Mouse (Mus musculus): ENCODE data around the gene Itpr2. TPM values are rescaled to one million over a fixed set of nuclear protein-coding genes. Genes with fewer than 3 reads are reported as not detected.
A peak's percentile ranks its signal among the peaks of the same experiment; 100 is the strongest.

Itpr2 gene
- polyA plus RNA-seq (2016; fragmentation: Nextera tagmentation; extraction: Ambion mirVana), result 7.4 and 8.0 TPM in 2 replicates

- H3K4me2 ChIP-seq (replicated peaks), result peak within 1 kb of the TSS; percentile 98
- no peak within 1 kb of the TSS for H3K27ac ChIP-seq
- H3K9me3 ChIP-seq (replicated peaks), result no peaks in the 10 kb centered on the region
- 1% methylated on average over 69 of the region's 70 CpGs for WGBS
- ATAC-seq (ENCODE audit: low FRiP score), result peak; percentile 92
- H3K27me3 ChIP-seq, result peaks cover 42% of the 10 kb centered on the region
- peaks cover 17% of the 10 kb centered on the region for H3K4me1 ChIP-seq
- H3K36me3 ChIP-seq, result no peaks in the 10 kb centered on the region
- peak within 1 kb of the TSS; percentile 65 for H3K4me3 ChIP-seq
- peak within 1 kb of the TSS; percentile 42 for H3K9ac ChIP-seq
These were observed at the start of gene Itpr2 for GRCm38 (mm10) chr6:146501866-146502804. Gene Itpr2 (minus strand): TSS chr6:146502223.

GRCm38 (mm10) chr6:146551326-146551725, 49.3 kb upstream of the Itpr2 start:
- Histone ChIP-seq H3K27me3 (no peaks in the 10 kb centered on the region), H3K4me2 (replicated peaks) (no peak overlapping the region), H3K9me3 (replicated peaks) (no peaks in the 10 kb centered on the region), H3K4me1 (no peaks in the 10 kb centered on the region), H3K9ac (no peak overlapping the region), H3K36me3 (peaks cover 75% of the 10 kb centered on the region), H3K27ac (no peak overlapping the region), H3K4me3 (no peak overlapping the region)
- ATAC-seq (ENCODE audit: low FRiP score), result no peak

- Histone ChIP-seq H3K4me2 (replicated peaks) (no peak overlapping the region), H3K9ac (no peak overlapping the region), H3K36me3 (peaks cover 76% of the 10 kb centered on the region), H3K4me3 (no peak overlapping the region), H3K9me3 (replicated peaks) (no peaks in the 10 kb centered on the region), H3K27me3 (no peaks in the 10 kb centered on the region), H3K4me1 (no peaks in the 10 kb centered on the region), H3K27ac (no peak overlapping the region)
- no peak for ATAC-seq (ENCODE audit: low FRiP score)
- 91% methylated on average over 2 of the region's 2 CpGs for WGBS
These were observed 48.4 kb upstream of the Itpr2 start for GRCm38 (mm10) chr6:146550421-146550820.

- Histone ChIP-seq H3K27ac (no peak overlapping the region), H3K4me2 (replicated peaks) (no peak overlapping the region), H3K4me1 (no peaks in the 10 kb centered on the region), H3K4me3 (no peak overlapping the region), H3K9ac (no peak overlapping the region), H3K36me3 (peaks cover 35% of the 10 kb centered on the region), H3K27me3 (no peaks in the 10 kb centered on the region), H3K9me3 (replicated peaks) (no peaks in the 10 kb centered on the region)
- WGBS, result 87% methylated on average over 5 of the region's 5 CpGs
- ATAC-seq (ENCODE audit: low FRiP score), result no peak
These were observed 43.4 kb upstream of the Itpr2 start for GRCm38 (mm10) chr6:146545289-146545865.

GRCm38 (mm10) chr6:146544622-146545021, 42.6 kb upstream of the Itpr2 start:
- Histone ChIP-seq H3K27ac (no peak overlapping the region), H3K4me2 (replicated peaks) (no peak overlapping the region), H3K9me3 (replicated peaks) (no peaks in the 10 kb centered on the region), H3K36me3 (peaks cover 29% of the 10 kb centered on the region), H3K27me3 (no peaks in the 10 kb centered on the region), H3K4me3 (no peak overlapping the region), H3K4me1 (no peaks in the 10 kb centered on the region), H3K9ac (no peak overlapping the region)
- no peak for ATAC-seq (ENCODE audit: low FRiP score)
- WGBS, result 80% methylated on average over 1 of the region's 1 CpGs

GRCm38 (mm10) chr6:146540386-146540785, 38.4 kb upstream of the Itpr2 start:
- Histone ChIP-seq H3K4me1 (no peaks in the 10 kb centered on the region), H3K4me3 (no peak overlapping the region)
- WGBS, result 81% methylated on average over 3 of the region's 3 CpGs

GRCm38 (mm10) chr6:146538661-146539060, 36.6 kb upstream of the Itpr2 start:
- Histone ChIP-seq H3K9ac (no peak overlapping the region), H3K9me3 (replicated peaks) (no peaks in the 10 kb centered on the region), H3K4me2 (replicated peaks) (no peak overlapping the region), H3K4me1 (no peaks in the 10 kb centered on the region), H3K27ac (no peak overlapping the region), H3K4me3 (no peak overlapping the region), H3K36me3 (no peaks in the 10 kb centered on the region), H3K27me3 (no peaks in the 10 kb centered on the region)
- WGBS, result 62% methylated on average over 4 of the region's 4 CpGs
- no peak for ATAC-seq (ENCODE audit: low FRiP score)

More at GRCm38 (mm10) chr6:146540386-146540785, 38.4 kb upstream of the Itpr2 start:
- no peaks in the 10 kb centered on the region for H3K27me3 ChIP-seq
- no peak overlapping the region for H3K27ac ChIP-seq
- no peak overlapping the region for H3K9ac ChIP-seq
- no peaks in the 10 kb centered on the region for H3K9me3 ChIP-seq (replicated peaks)
- H3K36me3 ChIP-seq, result 0 out of 2 replicates have a peak, but pooled peaks cover under 1% of the 10 kb centered on the region
- no peak for ATAC-seq (ENCODE audit: low FRiP score)
- H3K4me2 ChIP-seq (replicated peaks), result no peak overlapping the region

GRCm38 (mm10) chr6:146538071-146538470, 36.0 kb upstream of the Itpr2 start:
- Histone ChIP-seq H3K9ac (no peak overlapping the region), H3K4me2 (replicated peaks) (no peak overlapping the region), H3K27me3 (no peaks in the 10 kb centered on the region), H3K36me3 (no peaks in the 10 kb centered on the region), H3K4me1 (no peaks in the 10 kb centered on the region), H3K27ac (no peak overlapping the region), H3K9me3 (replicated peaks) (no peaks in the 10 kb centered on the region), H3K4me3 (no peak overlapping the region)
- WGBS, result 76% methylated on average over 2 of the region's 2 CpGs
- no peak for ATAC-seq (ENCODE audit: low FRiP score)

GRCm38 (mm10) chr6:146537111-146537510, 35.1 kb upstream of the Itpr2 start:
- Histone ChIP-seq H3K9me3 (replicated peaks) (no peaks in the 10 kb centered on the region), H3K27me3 (no peaks in the 10 kb centered on the region), H3K4me1 (no peaks in the 10 kb centered on the region), H3K4me2 (replicated peaks) (no peak overlapping the region), H3K4me3 (no peak overlapping the region), H3K9ac (no peak overlapping the region), H3K27ac (no peak overlapping the region), H3K36me3 (no peaks in the 10 kb centered on the region)
- 88% methylated on average over 4 of the region's 4 CpGs for WGBS
- no peak for ATAC-seq (ENCODE audit: low FRiP score)

GRCm38 (mm10) chr6:146535501-146535900, 33.5 kb upstream of the Itpr2 start:
- Histone ChIP-seq H3K4me2 (replicated peaks) (no peak overlapping the region), H3K9ac (no peak overlapping the region), H3K9me3 (replicated peaks) (no peaks in the 10 kb centered on the region), H3K27me3 (no peaks in the 10 kb centered on the region), H3K36me3 (no peaks in the 10 kb centered on the region), H3K27ac (no peak overlapping the region), H3K4me3 (no peak overlapping the region), H3K4me1 (no peaks in the 10 kb centered on the region)
- WGBS, result 91% methylated on average over 5 of the region's 5 CpGs
- ATAC-seq (ENCODE audit: low FRiP score), result no peak

GRCm38 (mm10) chr6:146533146-146533545, 31.1 kb upstream of the Itpr2 start:
- H3K4me1 ChIP-seq, result no peaks in the 10 kb centered on the region
- no peak overlapping the region for H3K27ac ChIP-seq
- no peak for ATAC-seq (ENCODE audit: low FRiP score)
- H3K36me3 ChIP-seq, result no peaks in the 10 kb centered on the region
- no peak overlapping the region for H3K4me3 ChIP-seq
- no peaks in the 10 kb centered on the region for H3K27me3 ChIP-seq
- H3K9me3 ChIP-seq (replicated peaks), result no peaks in the 10 kb centered on the region
- 90% methylated on average over 4 of the region's 4 CpGs for WGBS
- no peak overlapping the region for H3K9ac ChIP-seq
- no peak overlapping the region for H3K4me2 ChIP-seq (replicated peaks)

GRCm38 (mm10) chr6:146530769-146531168, 28.7 kb upstream of the Itpr2 start:
- no peaks in the 10 kb centered on the region for H3K36me3 ChIP-seq
- no peaks in the 10 kb centered on the region for H3K4me1 ChIP-seq
- no peak overlapping the region for H3K4me3 ChIP-seq
- H3K27me3 ChIP-seq, result no peaks in the 10 kb centered on the region
- H3K4me2 ChIP-seq (replicated peaks), result no peak overlapping the region
- no peaks in the 10 kb centered on the region for H3K9me3 ChIP-seq (replicated peaks)
- no peak for ATAC-seq (ENCODE audit: low FRiP score)
- H3K9ac ChIP-seq, result no peak overlapping the region
- WGBS, result 57% methylated on average over 5 of the region's 5 CpGs
- no peak overlapping the region for H3K27ac ChIP-seq

Measured in hindbrain, embryonic 12.5 days (tissue).